Mouse (Mus musculus): ENCODE measurements around the gene Cmtm5. TPM values are rescaled to one million over a fixed set of nuclear protein-coding genes. Genes with fewer than 3 reads are reported as not detected.
"Not testable (repeated sequence)": the region's sequence is repeated elsewhere in the genome, so short reads cannot be mapped to it uniquely, and the experiment has no call there.

Cmtm5 gene
- polyA plus RNA-seq, 1 experiment from 2014 or later = 7.1 TPM

DNA sequence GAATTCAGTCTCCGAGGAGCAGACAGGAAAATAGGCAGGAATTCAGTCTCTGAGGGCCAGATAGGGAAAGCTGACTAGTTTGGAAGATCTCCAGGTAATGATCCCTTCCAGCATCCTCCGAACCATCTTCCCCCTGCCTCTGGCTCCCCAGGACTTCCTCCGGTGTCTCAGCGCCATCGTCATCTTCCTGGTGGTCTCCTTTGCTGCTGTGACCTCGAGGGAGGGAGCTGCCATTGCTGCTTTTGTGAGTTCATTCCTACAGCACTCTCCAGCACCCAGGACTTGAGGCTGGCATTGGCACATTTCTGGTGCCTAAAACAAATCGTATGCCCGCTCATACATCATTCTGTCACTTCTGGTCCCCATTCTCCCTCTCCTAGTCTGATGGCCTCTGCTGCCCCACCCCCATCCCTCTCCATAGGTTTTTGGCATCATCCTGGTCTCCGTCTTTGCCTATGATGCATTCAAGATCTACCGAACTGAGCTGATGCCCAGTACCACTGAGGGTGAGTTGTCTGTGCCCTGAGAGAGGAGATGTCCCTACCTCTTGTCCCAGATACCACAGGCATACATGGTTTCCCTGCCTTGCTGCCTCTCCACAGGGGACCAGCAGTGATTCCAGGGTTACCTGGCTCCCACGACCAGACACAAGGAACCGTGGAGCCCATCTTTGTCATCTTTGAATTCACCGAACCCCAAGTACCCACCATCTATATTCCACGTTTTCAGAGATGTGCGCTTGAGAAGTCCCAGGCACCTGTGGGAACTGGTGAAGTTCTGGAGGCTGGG, 2.6 kb downstream of the Cmtm5 start:
- Histone ChIP-seq H3K4me2 (no peak overlapping the region), H3K36me3 (no peaks in the 10 kb centered on the region), H3K9ac (no peak overlapping the region), H3K9me3 (no peaks in the 10 kb centered on the region), H3K4me3 (no peak overlapping the region), H3K27ac (no peak overlapping the region), H3K4me1 (replicated peaks) (peaks cover 14% of the 10 kb centered on the region), H3K27me3 (0 out of 2 replicates have a peak, but pooled peaks cover 6% of the 10 kb centered on the region)
- no peak for ATAC-seq (ENCODE audit: low FRiP score)
- WGBS = 77% methylated on average over 15 of the region's 15 CpGs

GRCm38 (mm10) chr14:54939434-54940175, 3.5 kb downstream of the Cmtm5 start:
- Histone ChIP-seq H3K4me1 (replicated peaks) (peaks cover 14% of the 10 kb centered on the region), H3K9ac (no peak overlapping the region), H3K27ac (no peak overlapping the region), H3K4me2 (no peak overlapping the region), H3K9me3 (no peaks in the 10 kb centered on the region), H3K27me3 (0 out of 2 replicates have a peak, but pooled peaks cover 6% of the 10 kb centered on the region), H3K36me3 (no peaks in the 10 kb centered on the region), H3K4me3 (no peak overlapping the region)
- no peak for ATAC-seq (ENCODE audit: low FRiP score)
- 53% methylated on average over 12 of the region's 12 CpGs for WGBS

DNA sequence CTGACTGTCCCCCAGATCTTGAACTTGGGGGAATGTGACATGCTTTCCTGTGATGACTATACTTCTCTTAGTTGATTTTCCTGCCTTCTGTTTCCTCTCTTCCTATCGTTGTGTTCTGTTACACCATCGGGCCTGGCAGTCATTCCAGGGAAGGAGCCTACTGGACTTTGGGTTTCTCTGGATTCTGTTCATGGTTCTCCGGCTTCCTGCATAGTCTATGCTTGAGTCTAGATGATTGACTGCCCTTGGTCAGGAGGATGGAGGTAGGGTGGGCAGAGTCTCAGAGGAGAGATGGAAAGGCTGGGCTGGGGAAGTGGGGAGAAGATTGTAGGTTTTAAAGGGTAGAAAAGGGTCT, 4.1 kb downstream of the Cmtm5 start:
- H3K27me3 ChIP-seq = 0 out of 2 replicates have a peak, but pooled peaks cover 6% of the 10 kb centered on the region
- no peak overlapping the region for H3K4me3 ChIP-seq
- ATAC-seq (ENCODE audit: low FRiP score) = no peak
- no peaks in the 10 kb centered on the region for H3K36me3 ChIP-seq
- no peak overlapping the region for H3K27ac ChIP-seq
- no peaks in the 10 kb centered on the region for H3K9me3 ChIP-seq
- H3K4me2 ChIP-seq = no peak overlapping the region
- peaks cover 14% of the 10 kb centered on the region for H3K4me1 ChIP-seq (replicated peaks)
- H3K9ac ChIP-seq = no peak overlapping the region
- 89% methylated on average over 3 of the region's 3 CpGs for WGBS

DNA sequence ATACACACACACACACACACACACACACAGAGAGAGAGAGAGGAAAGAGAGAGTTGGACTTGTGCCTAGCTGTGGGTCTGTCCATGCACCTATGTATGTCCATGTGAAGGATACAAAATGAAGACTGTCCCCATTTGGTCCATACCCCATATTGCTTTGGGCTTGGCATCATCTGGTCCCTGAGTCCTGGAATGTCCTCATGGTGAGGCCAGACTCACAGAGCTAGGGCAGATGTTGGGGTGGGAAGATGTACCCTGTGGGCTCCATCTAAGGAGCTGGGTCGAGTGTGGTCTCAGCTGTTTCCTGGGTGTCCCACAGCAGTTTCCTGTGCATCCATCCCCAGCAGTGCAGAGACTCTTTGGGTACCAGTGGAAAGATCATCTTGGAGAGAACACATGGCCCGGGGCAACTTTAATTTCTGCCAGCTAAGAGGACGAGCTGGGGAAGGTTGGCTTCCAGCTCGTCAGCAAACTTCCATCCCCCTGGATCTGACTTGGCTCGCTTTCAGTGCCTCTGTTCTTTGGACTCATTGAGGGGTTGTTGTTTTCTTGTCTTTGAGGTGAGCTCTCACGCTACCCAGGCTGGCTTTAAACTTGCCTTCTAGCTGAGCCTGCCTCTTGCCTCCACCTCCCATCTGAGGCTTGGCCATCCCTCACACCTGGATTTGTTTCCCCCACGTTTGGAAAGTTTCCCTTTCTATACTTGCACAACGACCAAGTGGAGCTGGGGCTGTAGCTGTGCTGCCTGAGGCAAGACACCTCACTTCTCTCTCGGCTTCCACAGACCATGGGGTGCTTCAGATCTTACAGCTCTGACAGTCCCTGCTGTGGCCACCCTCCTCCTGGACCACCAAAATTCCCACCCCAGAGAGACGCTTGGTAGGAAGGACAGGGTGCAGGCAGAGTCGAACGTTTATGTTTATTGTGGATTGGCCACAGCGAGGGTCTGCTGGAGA, 5.2 kb downstream of the Cmtm5 start:
- Histone ChIP-seq H3K36me3 (no peaks in the 10 kb centered on the region), H3K4me2 (no peak overlapping the region), H3K9ac (no peak overlapping the region), H3K9me3 (no peaks in the 10 kb centered on the region), H3K4me1 (replicated peaks) (peaks cover 5% of the 10 kb centered on the region), H3K4me3 (no peak overlapping the region), H3K27me3 (0 out of 2 replicates have a peak, but pooled peaks cover 6% of the 10 kb centered on the region), H3K27ac (no peak overlapping the region)
- ATAC-seq (ENCODE audit: low FRiP score) = no peak
- 69% methylated on average over 13 of the region's 13 CpGs for WGBS

GRCm38 (mm10) chr14:54942479-54942878, 6.4 kb downstream of the Cmtm5 start:
- no peak overlapping the region for H3K27ac ChIP-seq
- H3K9ac ChIP-seq = no peak overlapping the region
- no peak for ATAC-seq (ENCODE audit: low FRiP score)
- no peaks in the 10 kb centered on the region for H3K9me3 ChIP-seq
- 0 out of 2 replicates have a peak, but pooled peaks cover 4% of the 10 kb centered on the region for H3K27me3 ChIP-seq
- H3K4me1 ChIP-seq (replicated peaks) = no peaks in the 10 kb centered on the region
- no peak overlapping the region for H3K4me2 ChIP-seq
- 88% methylated on average over 8 of the region's 8 CpGs for WGBS
- H3K4me3 ChIP-seq = no peak overlapping the region
- H3K36me3 ChIP-seq = no peaks in the 10 kb centered on the region

GRCm38 (mm10) chr14:54943971-54944370, 7.9 kb downstream of the Cmtm5 start:
- H3K36me3 ChIP-seq = no peaks in the 10 kb centered on the region
- 91% methylated on average over 7 of the region's 7 CpGs for WGBS
- no peak overlapping the region for H3K27ac ChIP-seq

DNA sequence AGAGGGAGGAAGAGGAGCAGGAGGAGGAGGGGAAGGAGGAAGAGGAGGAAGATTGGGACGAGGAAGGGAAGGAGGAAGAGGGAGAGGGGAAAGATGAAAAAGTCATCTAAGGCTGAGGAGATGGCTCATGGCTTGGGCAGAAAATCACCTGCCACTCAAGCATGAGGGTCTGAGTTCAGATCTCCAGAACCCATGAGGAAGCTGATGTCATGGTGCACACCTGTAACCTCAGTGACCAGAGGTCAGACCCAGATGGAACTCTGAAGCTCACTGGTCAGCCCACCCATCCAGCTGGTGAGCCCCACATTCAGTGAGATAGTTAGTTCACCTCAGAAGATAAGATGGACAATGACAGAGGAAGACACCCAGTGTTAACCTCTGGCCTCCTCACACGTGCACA, 8.9 kb downstream of the Cmtm5 start:
- H3K4me1 ChIP-seq (replicated peaks) = no peaks in the 10 kb centered on the region
- no peak overlapping the region for H3K9ac ChIP-seq
- no peaks in the 10 kb centered on the region for H3K36me3 ChIP-seq
- no peak overlapping the region for H3K27ac ChIP-seq
- no peak overlapping the region for H3K4me3 ChIP-seq
- 0 out of 2 replicates have a peak, but pooled peaks cover 5% of the 10 kb centered on the region for H3K27me3 ChIP-seq
- no peak for ATAC-seq (ENCODE audit: low FRiP score)
- no peaks in the 10 kb centered on the region for H3K9me3 ChIP-seq
- H3K4me2 ChIP-seq = no peak overlapping the region
- 72% methylated on average over 2 of the region's 2 CpGs for WGBS

More at GRCm38 (mm10) chr14:54943971-54944370, 7.9 kb downstream of the Cmtm5 start:
- 0 out of 2 replicates have a peak, but pooled peaks cover 2% of the 10 kb centered on the region for H3K27me3 ChIP-seq
- no peaks in the 10 kb centered on the region for H3K4me1 ChIP-seq (replicated peaks)
- no peak overlapping the region for H3K9ac ChIP-seq
- no peak overlapping the region for H3K4me2 ChIP-seq
- H3K4me3 ChIP-seq = no peak overlapping the region
- no peaks in the 10 kb centered on the region for H3K9me3 ChIP-seq
- no peak for ATAC-seq (ENCODE audit: low FRiP score)

- no peak overlapping the region for H3K9ac ChIP-seq
- 84% methylated on average over 19 of the region's 19 CpGs for WGBS
- H3K9me3 ChIP-seq = no peaks in the 10 kb centered on the region
- H3K4me1 ChIP-seq (replicated peaks) = no peaks in the 10 kb centered on the region
- no peak for ATAC-seq (ENCODE audit: low FRiP score)
- H3K4me3 ChIP-seq = no peak overlapping the region
- H3K27me3 ChIP-seq = 0 out of 2 replicates have a peak, but pooled peaks cover 7% of the 10 kb centered on the region
- H3K36me3 ChIP-seq = no peaks in the 10 kb centered on the region
- H3K27ac ChIP-seq = no peak overlapping the region
- H3K4me2 ChIP-seq = no peak overlapping the region
Measured at GRCm38 (mm10) chr14:54945975-54946704, 10.1 kb downstream of the Cmtm5 start.

DNA sequence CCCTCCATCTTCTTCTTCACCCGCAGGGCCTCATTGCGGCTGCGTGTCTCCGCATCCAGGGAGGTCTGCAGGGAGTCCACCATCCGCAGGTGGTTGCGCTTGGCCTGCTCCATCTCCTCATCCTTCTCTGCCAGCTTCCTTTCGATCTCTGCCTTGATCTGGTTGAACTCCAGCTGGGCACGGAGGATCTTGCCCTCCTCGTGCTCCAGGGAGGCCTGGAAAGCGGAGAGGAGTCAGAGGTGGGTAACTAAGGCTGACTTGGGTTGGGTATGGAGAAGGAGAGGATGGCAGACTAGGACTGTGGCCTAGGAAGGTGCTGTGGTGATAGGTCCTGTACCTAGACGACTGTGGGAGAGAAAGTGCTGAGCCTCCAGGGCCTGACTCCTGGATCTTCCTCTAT, 10.9 kb downstream of the Cmtm5 start:
- not testable (repeated sequence) for H3K4me1 ChIP-seq (replicated peaks); ATAC-seq (ENCODE audit: low FRiP score); H3K27ac ChIP-seq; H3K27me3 ChIP-seq; H3K4me3 ChIP-seq; H3K9me3 ChIP-seq; H3K9ac ChIP-seq; H3K4me2 ChIP-seq; H3K36me3 ChIP-seq
- 89% methylated on average over 11 of the region's 11 CpGs for WGBS

DNA sequence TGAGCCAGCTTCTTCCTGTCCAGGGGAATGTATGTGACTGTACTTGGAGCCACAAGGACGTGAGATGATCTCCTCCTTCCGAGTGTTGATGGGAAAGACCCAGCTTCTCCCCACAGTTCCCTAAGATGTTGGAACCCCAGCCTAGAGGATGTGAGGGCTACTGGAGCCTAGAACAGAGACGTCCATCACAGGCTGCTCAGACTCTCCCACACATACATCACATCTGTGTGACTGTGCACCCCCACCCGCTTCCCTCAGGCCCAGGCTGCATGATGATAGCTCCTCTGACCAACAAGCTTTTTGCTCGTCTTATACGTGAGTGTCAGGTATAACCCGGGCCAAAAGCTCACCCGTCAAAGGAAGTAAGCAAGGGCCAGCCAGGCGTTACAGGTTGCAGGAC, 12.7 kb downstream of the Cmtm5 start:
- no peaks in the 10 kb centered on the region for H3K4me1 ChIP-seq (replicated peaks)
- no peak overlapping the region for H3K9ac ChIP-seq
- no peaks in the 10 kb centered on the region for H3K9me3 ChIP-seq
- H3K4me3 ChIP-seq = no peak overlapping the region
- 89% methylated on average over 9 of the region's 9 CpGs for WGBS
- 0 out of 2 replicates have a peak, but pooled peaks cover 5% of the 10 kb centered on the region for H3K27me3 ChIP-seq
- ATAC-seq (ENCODE audit: low FRiP score) = no peak
- H3K27ac ChIP-seq = no peak overlapping the region
- no peaks in the 10 kb centered on the region for H3K36me3 ChIP-seq
- no peak overlapping the region for H3K4me2 ChIP-seq

DNA sequence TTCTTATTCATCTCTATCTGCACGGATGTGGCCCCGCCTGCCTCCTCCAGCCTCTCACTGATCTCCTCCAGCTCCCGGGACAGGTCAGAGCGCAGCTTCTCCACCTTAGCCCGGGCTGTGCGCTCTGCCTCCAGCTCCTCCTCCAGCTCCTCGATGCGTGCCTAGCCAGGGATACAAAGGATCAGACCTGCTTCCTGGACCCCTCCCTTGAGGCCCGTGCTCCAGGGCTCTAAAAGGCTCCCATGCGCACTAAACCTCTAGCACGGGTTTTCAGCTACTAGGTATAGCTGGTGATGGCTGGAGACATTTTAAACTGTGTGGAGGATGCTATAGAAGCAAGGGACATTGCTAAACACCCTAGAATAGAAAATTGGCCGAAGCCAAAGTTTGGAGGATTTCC, 14.4 kb downstream of the Cmtm5 start:
- 0 out of 2 replicates have a peak, but pooled peaks cover 5% of the 10 kb centered on the region for H3K27me3 ChIP-seq
- no peak for ATAC-seq (ENCODE audit: low FRiP score)
- WGBS = 66% methylated on average over 12 of the region's 12 CpGs
- no peaks in the 10 kb centered on the region for H3K4me1 ChIP-seq (replicated peaks)
- H3K4me2 ChIP-seq = no peak overlapping the region
- H3K9me3 ChIP-seq = no peaks in the 10 kb centered on the region
- H3K9ac ChIP-seq = no peak overlapping the region
- no peak overlapping the region for H3K4me3 ChIP-seq
- no peak overlapping the region for H3K27ac ChIP-seq
- H3K36me3 ChIP-seq = no peaks in the 10 kb centered on the region

Measured in hindbrain, embryonic 13.5 days (tissue).